Mouse (Mus musculus): ENCODE data around the gene 6330409D20Rik. TPM values are rescaled to one million over a fixed set of nuclear protein-coding genes. Genes with fewer than 3 reads are reported as not detected.

6330409D20Rik gene
- total RNA-seq, 2 experiments from 2014 or later: not detected

GRCm38 (mm10) chr2:32694691-32695090, 46.1 kb downstream of the 6330409D20Rik start:
- DNase-seq: no peak

DNA sequence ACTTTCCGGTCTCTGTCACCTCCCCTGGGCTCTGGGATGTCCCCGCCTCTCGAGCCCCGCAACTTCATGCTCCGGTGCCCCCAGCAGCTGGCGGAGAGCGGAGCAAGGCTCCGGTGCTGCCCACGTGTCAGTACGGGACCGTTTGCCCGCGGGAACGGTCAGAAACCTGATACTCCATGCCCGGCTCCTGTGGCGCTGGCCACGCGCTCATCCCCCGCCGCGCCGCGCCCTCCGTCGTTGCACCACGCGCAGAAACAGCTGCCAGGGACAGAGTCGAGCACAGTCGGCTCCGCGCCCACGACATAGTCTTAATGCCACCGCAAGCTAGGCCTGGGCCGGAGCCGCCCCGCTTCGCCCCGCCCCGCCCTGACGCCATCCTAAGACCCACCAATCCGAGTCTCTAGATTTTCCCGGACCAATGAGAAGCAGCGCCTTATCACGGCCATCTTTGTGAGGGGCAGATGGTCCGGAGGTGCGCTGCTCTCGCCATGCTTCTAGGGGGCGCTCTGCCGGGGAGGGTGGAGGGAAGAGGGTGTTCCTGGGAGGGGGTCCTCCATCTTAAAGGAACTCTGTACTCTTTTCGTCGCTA, 46.9 kb downstream of the 6330409D20Rik start:
- DNase-seq: peak; percentile 98

DNA sequence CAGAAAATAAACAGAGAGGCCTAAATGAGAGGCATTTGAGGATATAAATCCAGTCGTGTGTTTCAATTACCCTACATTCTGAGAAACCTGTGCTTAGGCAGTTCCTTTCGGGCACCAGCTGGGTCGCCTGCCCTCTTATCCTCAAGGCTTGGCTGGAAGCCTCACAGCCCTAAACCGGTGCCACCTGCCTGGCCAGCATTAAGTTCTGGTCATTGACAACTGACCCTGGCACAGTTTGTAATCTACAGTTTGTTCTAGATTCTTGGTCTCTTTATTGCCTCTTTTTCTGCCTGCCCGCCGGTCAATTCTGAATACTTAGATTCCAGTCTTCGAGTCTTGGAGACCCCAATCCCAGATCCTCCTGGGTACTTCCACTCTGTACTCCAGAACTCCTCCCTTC, 47.5 kb downstream of the 6330409D20Rik start:
- DNase-seq: no peak

DNA sequence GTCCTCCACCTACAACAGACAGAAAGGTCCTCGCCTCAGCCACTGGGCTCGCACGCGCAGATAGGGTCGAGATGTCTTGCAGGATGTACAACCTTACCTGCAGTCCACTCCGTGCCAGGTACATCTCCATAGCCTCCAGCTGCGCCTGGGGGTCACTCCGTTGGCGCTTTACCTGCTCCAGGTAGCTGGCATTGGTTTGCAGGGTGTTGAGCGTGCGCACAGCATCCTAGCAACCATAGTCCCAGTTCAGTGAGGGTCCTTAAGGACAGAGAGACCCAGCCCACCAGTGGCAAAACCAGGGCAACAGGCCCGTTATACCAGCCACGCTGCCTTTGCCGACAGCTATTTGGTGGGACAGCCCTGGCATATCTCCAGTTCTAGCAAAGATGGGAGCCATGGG, 48.3 kb downstream of the 6330409D20Rik start:
- no peak for DNase-seq

GRCm38 (mm10) chr2:32691041-32691440, 49.8 kb downstream of the 6330409D20Rik start:
- DNase-seq: no peak

DNA sequence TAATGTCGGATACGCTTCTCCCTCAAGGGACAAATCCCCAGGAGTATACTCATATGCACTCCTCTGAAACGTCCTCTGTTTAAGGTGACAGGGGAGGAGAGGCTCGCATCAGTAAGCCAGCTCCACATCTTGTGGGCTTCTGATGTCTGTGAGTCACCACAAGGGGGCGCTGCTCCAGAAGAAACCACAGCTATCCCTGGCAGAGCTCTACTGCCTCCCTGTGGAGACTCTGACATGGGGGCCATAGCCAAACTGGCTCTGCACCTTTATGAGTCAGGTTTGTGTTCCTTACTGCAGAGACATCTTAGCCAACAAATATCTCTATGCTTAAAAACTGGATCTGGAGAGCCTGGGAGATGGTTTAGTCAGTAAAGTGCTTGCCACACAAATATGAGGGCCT, 51.4 kb downstream of the 6330409D20Rik start:
- DNase-seq: peak; percentile 95

DNA sequence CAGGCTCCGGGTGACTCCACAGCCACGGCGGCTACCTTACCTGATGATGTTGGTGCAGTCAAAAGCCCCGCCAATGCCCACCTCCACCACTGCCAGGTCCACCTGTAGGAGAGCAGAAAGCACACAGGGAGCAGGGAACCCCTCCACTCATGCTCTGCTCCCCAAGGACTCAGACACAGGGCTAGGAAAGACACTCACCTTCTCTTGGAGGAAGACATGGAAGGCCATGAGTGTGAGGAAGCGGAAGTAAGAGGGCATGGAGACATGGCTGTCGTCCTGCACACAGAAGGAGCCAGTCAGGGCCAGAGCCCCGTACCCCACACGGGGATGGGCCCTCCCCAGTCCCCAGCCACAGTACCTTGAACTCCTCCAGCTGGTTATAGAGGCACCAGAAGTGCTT, 53.3 kb downstream of the 6330409D20Rik start:
- no peak for DNase-seq

- DNase-seq: no peak
These were observed 54.2 kb downstream of the 6330409D20Rik start for GRCm38 (mm10) chr2:32686640-32687039.

DNA sequence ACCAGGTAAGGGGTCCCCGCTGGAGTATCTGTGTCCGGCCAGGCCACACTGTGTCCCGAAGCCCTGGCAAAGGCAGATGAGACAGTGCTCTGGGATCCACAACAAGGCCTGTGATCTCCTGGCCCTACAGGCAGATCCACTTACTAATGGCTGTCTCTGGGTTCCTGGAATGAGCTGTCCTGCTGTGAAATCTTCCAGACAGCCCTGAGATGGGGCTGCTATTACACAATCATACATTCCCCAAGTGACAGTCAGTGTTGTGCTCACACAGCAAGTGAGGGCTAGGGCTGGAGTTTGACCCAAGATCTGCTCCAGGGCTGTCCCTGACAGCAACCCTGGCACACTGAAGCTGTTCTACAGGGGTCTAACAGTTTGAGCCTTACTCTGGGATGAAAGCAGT, 55.0 kb downstream of the 6330409D20Rik start:
- no peak for DNase-seq

DNA sequence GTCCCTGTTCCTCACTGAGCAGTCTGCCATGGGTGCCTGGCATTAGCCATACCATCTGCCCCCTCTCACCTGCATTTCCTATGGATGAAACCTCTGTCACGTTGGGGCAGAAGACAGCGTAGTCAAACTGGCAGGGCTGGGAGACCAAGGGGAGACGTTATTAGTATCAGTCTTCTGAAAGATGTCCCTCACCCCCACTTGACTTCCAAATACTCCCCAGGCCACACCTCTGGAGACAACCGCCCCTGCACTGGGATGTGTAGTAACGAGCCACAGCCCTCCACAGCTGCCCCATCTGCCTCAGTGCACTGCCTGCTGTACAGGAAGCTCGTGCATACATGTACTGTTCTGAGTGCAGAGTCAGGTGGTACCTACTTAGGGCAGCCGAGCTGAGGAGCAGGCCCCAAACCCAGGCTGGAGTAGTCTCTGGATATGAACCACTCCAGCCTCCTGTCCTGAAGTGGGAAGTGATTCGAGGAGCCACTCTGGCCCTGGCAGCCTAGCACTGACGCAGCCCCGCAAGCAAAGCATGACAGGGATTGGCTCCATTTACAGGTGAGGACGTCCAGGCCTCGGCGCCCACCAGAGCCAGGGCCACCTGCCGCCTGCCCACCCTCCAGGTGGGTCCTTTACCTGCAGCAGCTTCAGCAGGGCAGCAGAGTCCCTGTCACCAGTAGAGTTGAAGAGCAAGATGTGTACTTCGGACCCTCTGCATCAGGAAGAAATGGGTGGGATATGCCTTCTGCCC, 56.0 kb downstream of the 6330409D20Rik start:
- DNase-seq: no peak

GRCm38 (mm10) chr2:32683701-32684100, 57.1 kb downstream of the 6330409D20Rik start:
- DNase-seq: no peak

DNA sequence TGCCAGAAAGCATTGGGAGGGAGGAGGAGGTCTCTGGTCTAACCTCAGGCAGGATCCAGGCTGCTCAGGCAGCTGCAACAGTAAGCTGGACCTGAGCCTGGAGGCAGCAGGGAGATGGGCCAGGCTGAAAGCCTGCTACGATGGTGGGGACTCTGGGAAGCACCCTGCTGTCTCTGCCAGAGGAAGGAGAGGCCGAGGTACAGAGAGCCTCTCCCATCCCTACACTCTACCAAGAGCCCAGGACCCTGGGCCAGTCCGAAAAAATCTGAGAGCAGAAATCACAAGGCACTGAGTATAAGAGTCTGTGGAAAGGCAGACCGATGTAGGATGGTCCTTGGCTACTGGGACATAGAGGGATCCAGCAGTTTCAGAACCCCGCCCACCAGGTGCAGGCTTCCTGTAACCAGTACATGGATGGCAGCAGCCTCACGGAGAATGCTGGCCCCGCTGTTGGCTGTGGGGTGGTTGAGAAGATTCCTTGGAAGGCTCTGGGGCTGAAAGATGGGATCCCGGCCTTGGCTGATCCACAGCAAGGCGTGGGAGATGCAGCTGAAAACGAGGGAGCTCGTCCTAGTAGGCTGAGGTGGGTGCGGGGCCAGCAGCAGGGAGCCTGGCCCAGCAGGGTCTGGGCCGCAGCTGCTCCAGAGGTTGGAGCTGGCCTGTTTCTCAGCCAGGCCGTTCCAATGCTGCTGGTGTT, 57.9 kb downstream of the 6330409D20Rik start:
- no peak for DNase-seq

Small RNA genes within 50 kb of the gene (microRNA-seq; reads per million reads assigned to microRNA genes)
- gene Mir2861 (0 to 0.41 reads per million in 2 experiments), gene Mir3960 (0 reads per million in 2 experiments), gene Mir8093 (0 to 0.20 reads per million in 2 experiments)

Other genes with a start within 250 kb of the 6330409D20Rik start
- 10 to 100 TPM in 1 of 2 experiments, 1 to 10 TPM in 1; 9.9 to 11.0 TPM for gene Fam102a, start 205.7 kb downstream of the 6330409D20Rik start, total RNA-seq (2021)
- 10 to 100 TPM; 32.5 to 34.4 TPM for gene Dpm2, start 170.2 kb downstream of the 6330409D20Rik start, total RNA-seq (2021)
- gene Pip5kl1, start 166.2 kb downstream of the 6330409D20Rik start, total RNA-seq (2021): under 1 TPM in 1 of 2 experiments, not detected in 1; 0.26 TPM
- gene 9430097D07Rik, start 165.3 kb downstream of the 6330409D20Rik start, total RNA-seq (2021): not detected
- gene St6galnac4, start 153.9 kb downstream of the 6330409D20Rik start, total RNA-seq (2021): 10 to 100 TPM; 31.6 to 38.6 TPM
- 10 to 100 TPM; 77.5 to 82.7 TPM for gene St6galnac6, start 141.3 kb downstream of the 6330409D20Rik start, total RNA-seq (2021)
- gene Ak1, start 119.3 kb downstream of the 6330409D20Rik start, total RNA-seq (2021): 100 to 1,000 TPM; 405 to 424 TPM
- 100 to 1,000 TPM; 149 to 162 TPM for gene Eng, start 94.4 kb downstream of the 6330409D20Rik start, total RNA-seq (2021)
- 10 to 100 TPM; 10.5 to 12.5 TPM for gene Fpgs, start 36.9 kb downstream of the 6330409D20Rik start, total RNA-seq (2021)
- gene Cdk9, start 27.9 kb downstream of the 6330409D20Rik start, total RNA-seq (2021): 10 to 100 TPM; 38.2 to 46.0 TPM
- gene Sh2d3c, start 20.0 kb downstream of the 6330409D20Rik start, total RNA-seq (2021): 10 to 100 TPM; 38.2 to 41.4 TPM
- 10 to 100 TPM; 16.7 to 18.6 TPM for gene Tor2a, start 16.2 kb upstream of the 6330409D20Rik start, total RNA-seq (2021)
- gene Ttc16, start 34.6 kb upstream of the 6330409D20Rik start, total RNA-seq (2021): under 1 TPM; 0.09 to 0.36 TPM
- 1 to 10 TPM; 3.0 to 5.4 TPM for gene Ptrh1, start 34.8 kb upstream of the 6330409D20Rik start, total RNA-seq (2021)
- gene Cfap157, start 43.4 kb upstream of the 6330409D20Rik start, total RNA-seq (2021): not detected
- gene Stxbp1, start 106.2 kb upstream of the 6330409D20Rik start, total RNA-seq (2021): 10 to 100 TPM; 34.8 to 39.6 TPM
- 10 to 100 TPM; 45.4 to 46.0 TPM for gene Fam129b, start 135.1 kb upstream of the 6330409D20Rik start, total RNA-seq (2021)
- gene Rpl12, start 220.5 kb upstream of the 6330409D20Rik start, total RNA-seq (2021): 100 to 1,000 TPM; 151 to 169 TPM
- gene Lrsam1, start 220.6 kb upstream of the 6330409D20Rik start, total RNA-seq (2021): 10 to 100 TPM; 12.9 to 13.4 TPM
- gene Slc2a8, start 241.1 kb upstream of the 6330409D20Rik start, total RNA-seq (2021): 10 to 100 TPM; 12.4 to 13.5 TPM

Measured in heart, postnatal 4 days (tissue).